Mouse (Mus musculus): ENCODE measurements around the gene Tmub2. TPM values are rescaled to one million over a fixed set of nuclear protein-coding genes. Genes with fewer than 3 reads are reported as not detected.

Gene Tmub2
- polyA plus RNA-seq, 1 experiment from 2014 or later = 46.1 TPM

DNA sequence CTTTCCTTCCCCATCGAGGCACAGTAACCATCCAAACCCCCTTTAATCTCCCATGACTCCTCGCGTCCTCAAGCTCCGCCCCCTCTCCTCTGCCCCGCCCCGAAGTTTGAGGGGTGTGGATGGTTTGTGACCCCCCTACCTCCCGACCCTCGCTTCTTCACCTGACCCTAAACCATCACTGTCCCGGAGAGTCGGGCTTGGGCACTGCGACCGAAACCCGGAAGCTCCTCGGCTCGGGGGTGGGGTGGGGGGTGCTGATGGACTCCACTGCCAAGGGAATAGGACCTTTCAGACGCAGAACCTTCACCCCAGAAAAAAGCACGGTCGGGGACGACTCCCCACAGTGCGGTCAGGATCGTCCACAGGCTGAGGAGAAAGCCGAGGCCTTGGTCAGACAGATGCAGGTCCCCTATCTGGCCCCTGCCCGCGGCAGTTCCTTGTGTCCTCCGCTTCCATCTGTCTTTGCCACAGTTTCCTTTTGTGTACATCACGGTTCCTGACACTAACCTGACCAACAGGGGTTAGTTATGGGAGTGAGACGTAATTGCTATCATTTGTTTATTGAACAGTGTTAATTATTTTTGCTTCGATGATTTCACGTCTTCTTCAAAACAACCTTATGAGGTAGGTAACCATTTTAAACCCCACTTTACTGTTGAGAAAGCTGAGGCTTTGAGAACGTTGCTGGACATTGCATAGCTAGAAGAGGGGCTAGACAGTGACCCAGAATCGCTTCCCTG is 534 bp downstream of the Tmub2 start:
- ATAC-seq = peak; percentile 58
- peaks cover 14% of the 10 kb centered on the region for H3K36me3 ChIP-seq (ENCODE audit: insufficient read depth, low read length)
- WGBS = under 1% methylated on average over 30 of the region's 31 CpGs
- TF ChIP-seq CTCF (IDR thresholded peaks at IDR 0.05) (no peak), EP300 (IDR thresholded peaks at IDR 0.05) (no peak)
- H3K4me2 ChIP-seq (replicated peaks; ENCODE audit: low read depth, low read length) = peak overlapping the region; percentile 83
- no peaks in the 10 kb centered on the region for H3K27me3 ChIP-seq (replicated peaks; ENCODE audit: insufficient read depth, low read length)
- H3K27ac ChIP-seq (ENCODE audit: low read length) = peak overlapping the region; percentile 89
- no peak for DNase-seq (ENCODE audit: low spot score)
- no peaks in the 10 kb centered on the region for H3K9me3 ChIP-seq (ENCODE audit: low read length)
- H3K4me3 ChIP-seq (ENCODE audit: low read depth, low read length) = peak overlapping the region; percentile 82
- peaks cover 7% of the 10 kb centered on the region; the same call in 1 of the 2 replicates for H3K4me1 ChIP-seq (ENCODE audit: insufficient read depth, low read depth, low read length)
- H3K9ac ChIP-seq (replicated peaks; ENCODE audit: low read depth) = peak overlapping the region; percentile 82

DNA sequence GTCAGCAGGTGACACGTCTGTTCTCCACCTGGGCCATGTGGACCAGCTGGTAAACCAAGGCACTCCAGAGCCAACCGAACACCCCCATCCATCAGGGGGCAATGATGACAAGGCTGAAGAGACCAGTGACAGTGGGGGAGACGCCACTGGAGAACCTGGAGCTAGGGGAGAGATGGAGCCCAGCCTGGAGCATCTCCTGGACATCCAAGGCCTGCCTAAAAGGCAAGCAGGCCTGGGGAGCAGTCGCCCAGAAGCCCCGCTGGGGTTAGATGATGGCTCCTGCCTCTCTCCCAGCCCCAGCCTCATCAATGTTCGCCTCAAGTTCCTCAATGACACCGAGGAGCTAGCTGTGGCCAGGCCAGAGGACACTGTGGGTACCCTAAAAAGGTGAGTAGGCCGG is 2.8 kb downstream of the Tmub2 start:
- Histone ChIP-seq H3K9ac (replicated peaks; ENCODE audit: low read depth) (no peak overlapping the region), H3K4me3 (ENCODE audit: low read depth, low read length) (no peak overlapping the region), H3K4me1 (ENCODE audit: insufficient read depth, low read depth, low read length) (peaks cover 7% of the 10 kb centered on the region; the same call in 1 of the 2 replicates), H3K9me3 (ENCODE audit: low read length) (no peaks in the 10 kb centered on the region), H3K36me3 (ENCODE audit: insufficient read depth, low read length) (peaks cover 36% of the 10 kb centered on the region), H3K27ac (ENCODE audit: low read length) (no peak overlapping the region), H3K27me3 (replicated peaks; ENCODE audit: insufficient read depth, low read length) (no peaks in the 10 kb centered on the region), H3K4me2 (replicated peaks; ENCODE audit: low read depth, low read length) (no peak overlapping the region)
- TF ChIP-seq EP300 (IDR thresholded peaks at IDR 0.05) (no peak), CTCF (IDR thresholded peaks at IDR 0.05) (no peak)
- 90% methylated on average over 8 of the region's 8 CpGs for WGBS
- DNase-seq (ENCODE audit: low spot score) (no peak), ATAC-seq (no peak)

DNA sequence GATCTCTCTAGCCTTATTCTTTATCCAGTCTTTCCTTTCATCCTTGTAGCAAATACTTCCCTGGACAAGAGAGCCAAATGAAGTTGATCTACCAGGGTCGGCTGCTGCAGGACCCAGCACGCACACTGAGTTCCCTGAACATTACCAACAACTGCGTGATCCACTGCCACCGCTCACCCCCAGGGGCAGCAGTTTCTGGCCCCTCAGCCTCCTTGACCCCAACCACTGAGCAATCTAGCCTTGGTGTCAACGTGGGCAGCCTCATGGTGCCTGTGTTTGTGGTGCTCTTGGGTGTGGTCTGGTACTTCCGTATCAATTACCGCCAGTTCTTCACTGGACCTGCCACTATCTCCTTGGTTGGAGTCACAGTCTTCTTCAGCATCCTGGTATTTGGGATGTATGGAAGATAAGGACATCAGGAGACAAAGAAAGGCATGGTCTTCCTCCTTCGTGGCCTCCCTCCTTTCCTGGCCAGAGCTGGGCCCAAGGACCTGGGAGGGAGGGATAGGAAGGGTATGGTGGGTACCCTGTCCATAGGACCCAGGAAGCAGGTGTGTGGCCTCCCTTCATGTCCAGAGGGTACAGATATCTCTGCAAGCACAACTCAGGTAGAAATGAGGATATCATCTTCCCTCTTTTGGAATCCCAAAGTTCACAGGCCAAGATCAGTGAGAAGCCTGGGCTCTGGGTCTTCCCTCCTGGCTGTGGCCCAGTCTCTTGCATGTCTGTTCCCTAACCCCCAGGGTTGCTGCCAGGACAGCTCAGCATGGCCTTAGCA is 3.5 kb downstream of the Tmub2 start:
- DNase-seq (ENCODE audit: low spot score) (no peak), ATAC-seq (no peak)
- Histone ChIP-seq H3K4me2 (replicated peaks; ENCODE audit: low read depth, low read length) (no peak overlapping the region), H3K4me3 (ENCODE audit: low read depth, low read length) (no peak overlapping the region), H3K9me3 (ENCODE audit: low read length) (no peaks in the 10 kb centered on the region), H3K4me1 (ENCODE audit: insufficient read depth, low read depth, low read length) (peaks cover 7% of the 10 kb centered on the region; the same call in 1 of the 2 replicates), H3K36me3 (ENCODE audit: insufficient read depth, low read length) (peaks cover 39% of the 10 kb centered on the region), H3K27me3 (replicated peaks; ENCODE audit: insufficient read depth, low read length) (no peaks in the 10 kb centered on the region), H3K9ac (replicated peaks; ENCODE audit: low read depth) (no peak overlapping the region), H3K27ac (ENCODE audit: low read length) (no peak overlapping the region)
- TF ChIP-seq EP300 (IDR thresholded peaks at IDR 0.05) (no peak), CTCF (IDR thresholded peaks at IDR 0.05) (no peak)
- 80% methylated on average over 8 of the region's 8 CpGs for WGBS

DNA sequence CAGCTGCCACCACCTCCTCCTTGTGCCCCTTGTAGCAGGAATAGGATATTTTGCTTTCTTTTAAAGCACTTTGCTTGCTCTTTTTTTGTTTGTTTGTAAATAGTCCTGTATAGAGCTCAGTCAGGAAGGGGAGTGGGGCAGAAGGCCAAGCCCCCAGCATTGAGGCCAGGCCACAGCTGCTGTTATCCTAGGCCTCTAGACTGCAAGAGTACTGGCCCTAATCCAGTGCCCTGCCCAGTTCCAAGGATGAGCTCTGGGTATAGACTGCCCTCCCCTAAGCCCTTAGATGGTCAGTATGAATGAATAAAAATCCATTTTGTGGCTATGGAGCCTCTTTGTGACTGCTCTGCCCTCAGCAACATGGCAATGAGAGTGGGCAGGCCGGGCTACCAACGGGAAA is 4.2 kb downstream of the Tmub2 start:
- Histone ChIP-seq H3K27ac (ENCODE audit: low read length) (no peak overlapping the region), H3K4me2 (replicated peaks; ENCODE audit: low read depth, low read length) (no peak overlapping the region), H3K36me3 (ENCODE audit: insufficient read depth, low read length) (peaks cover 39% of the 10 kb centered on the region), H3K27me3 (replicated peaks; ENCODE audit: insufficient read depth, low read length) (no peaks in the 10 kb centered on the region), H3K4me3 (ENCODE audit: low read depth, low read length) (no peak overlapping the region), H3K9ac (replicated peaks; ENCODE audit: low read depth) (no peak overlapping the region), H3K4me1 (ENCODE audit: insufficient read depth, low read depth, low read length) (peaks cover 7% of the 10 kb centered on the region; the same call in 1 of the 2 replicates), H3K9me3 (ENCODE audit: low read length) (no peaks in the 10 kb centered on the region)
- ATAC-seq (no peak), DNase-seq (ENCODE audit: low spot score) (no peak)
- TF ChIP-seq CTCF (IDR thresholded peaks at IDR 0.05) (no peak), EP300 (IDR thresholded peaks at IDR 0.05) (no peak)
- WGBS = 77% methylated on average over 2 of the region's 2 CpGs

DNA sequence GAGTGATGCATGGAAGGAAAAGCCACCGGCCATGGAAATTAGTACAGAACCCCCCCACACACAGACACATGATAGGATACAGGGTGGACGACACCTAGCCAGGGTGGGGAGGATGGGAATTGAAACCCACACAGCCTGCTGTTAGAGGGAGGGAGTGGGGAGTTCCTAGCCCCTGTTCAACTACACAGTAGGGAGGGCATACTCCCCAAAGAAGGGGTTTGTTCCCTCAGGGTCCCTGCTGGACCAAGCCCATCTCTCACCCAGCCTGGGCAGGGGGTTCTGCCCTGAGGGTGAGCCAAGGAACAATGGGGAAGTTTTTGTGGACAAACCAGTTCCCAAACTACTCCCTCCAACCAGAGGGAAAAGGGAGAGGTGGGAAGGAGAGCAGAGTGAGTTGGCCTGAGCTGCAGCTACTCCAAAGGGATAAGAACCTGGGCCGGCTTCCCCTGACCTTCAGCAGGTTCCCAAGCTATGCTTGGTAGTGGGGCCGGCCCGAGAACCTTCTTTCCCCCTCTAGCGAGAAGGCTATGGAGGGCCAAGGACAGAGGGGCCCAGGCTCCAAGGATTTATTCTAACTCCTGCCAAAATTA is 4.9 kb downstream of the Tmub2 start:
- no peak overlapping the region for H3K4me2 ChIP-seq (replicated peaks; ENCODE audit: low read depth, low read length)
- no peak overlapping the region for H3K27ac ChIP-seq (ENCODE audit: low read length)
- no peak for TF ChIP-seq EP300 (IDR thresholded peaks at IDR 0.05)
- no peak for TF ChIP-seq CTCF (IDR thresholded peaks at IDR 0.05)
- no peak overlapping the region for H3K9ac ChIP-seq (replicated peaks; ENCODE audit: low read depth)
- no peaks in the 10 kb centered on the region for H3K9me3 ChIP-seq (ENCODE audit: low read length)
- peaks cover 7% of the 10 kb centered on the region; the same call in 1 of the 2 replicates for H3K4me1 ChIP-seq (ENCODE audit: insufficient read depth, low read depth, low read length)
- no peak overlapping the region for H3K4me3 ChIP-seq (ENCODE audit: low read depth, low read length)
- 52% methylated on average over 6 of the region's 6 CpGs for WGBS
- ATAC-seq = no peak
- peaks cover 39% of the 10 kb centered on the region for H3K36me3 ChIP-seq (ENCODE audit: insufficient read depth, low read length)
- DNase-seq (ENCODE audit: low spot score) = no peak
- no peaks in the 10 kb centered on the region for H3K27me3 ChIP-seq (replicated peaks; ENCODE audit: insufficient read depth, low read length)

DNA sequence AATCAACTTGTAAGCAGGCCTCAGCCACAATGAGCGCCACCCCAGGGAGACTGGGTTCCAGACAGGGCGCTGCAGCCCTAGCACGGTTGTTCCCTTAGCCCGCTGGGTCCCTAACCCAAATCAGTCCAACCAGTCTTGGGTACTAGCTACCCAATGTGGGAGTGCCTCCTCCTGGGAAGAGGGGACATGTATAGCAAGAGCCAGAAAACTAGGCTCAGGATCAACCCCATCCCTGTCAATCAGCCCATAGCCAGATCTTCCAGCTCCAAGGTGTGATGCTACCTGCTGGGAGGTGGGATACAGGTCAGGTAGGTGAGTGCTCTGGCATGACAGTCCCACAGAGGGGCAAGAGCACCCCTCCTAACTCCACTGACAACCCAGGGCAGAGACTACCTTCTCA is 5.4 kb downstream of the Tmub2 start:
- Histone ChIP-seq H3K9me3 (ENCODE audit: low read length) (no peaks in the 10 kb centered on the region), H3K9ac (replicated peaks; ENCODE audit: low read depth) (no peak overlapping the region), H3K4me2 (replicated peaks; ENCODE audit: low read depth, low read length) (no peak overlapping the region), H3K4me3 (ENCODE audit: low read depth, low read length) (no peak overlapping the region), H3K27me3 (replicated peaks; ENCODE audit: insufficient read depth, low read length) (no peaks in the 10 kb centered on the region), H3K27ac (ENCODE audit: low read length) (no peak overlapping the region), H3K4me1 (ENCODE audit: insufficient read depth, low read depth, low read length) (peaks cover 12% of the 10 kb centered on the region; the same call in 1 of the 2 replicates), H3K36me3 (ENCODE audit: insufficient read depth, low read length) (peaks cover 39% of the 10 kb centered on the region)
- TF ChIP-seq CTCF (IDR thresholded peaks at IDR 0.05) (no peak), EP300 (IDR thresholded peaks at IDR 0.05) (no peak)
- ATAC-seq (no peak), DNase-seq (ENCODE audit: low spot score) (no peak)
- 88% methylated on average over 4 of the region's 4 CpGs for WGBS
